Mouse (Mus musculus): ENCODE data around the gene Hba-x. TPM values are rescaled to one million over a fixed set of nuclear protein-coding genes. Genes with fewer than 3 reads are reported as not detected.

Hba-x gene
- polyA plus RNA-seq, 1 experiment from 2014 or later: 47.4 TPM

GRCm38 (mm10) chr11:32316009-32316408, 39.8 kb downstream of the Hba-x start:
- H3K4me1 ChIP-seq (ENCODE audit: control insufficient read depth, low read depth, low read length): peaks cover 3% of the 10 kb centered on the region
- H3K9me3 ChIP-seq (replicated peaks; ENCODE audit: control insufficient read depth, low read length): no peaks in the 10 kb centered on the region
- H3K27me3 ChIP-seq (ENCODE audit: control insufficient read depth, insufficient read depth, low read depth, low read length): no peaks in the 10 kb centered on the region; the same call in 1 of the 2 replicates
- H3K4me2 ChIP-seq (ENCODE audit: low read depth, low read length): no peak overlapping the region
- no peaks in the 10 kb centered on the region for H3K36me3 ChIP-seq (ENCODE audit: control insufficient read depth, insufficient read depth)
- no peak overlapping the region for H3K27ac ChIP-seq (ENCODE audit: low read length)
- WGBS (ENCODE audit: insufficient replicate concordance): 58% methylated on average over 3 of the region's 3 CpGs
- H3K9ac ChIP-seq (ENCODE audit: low read depth, low read length): no peak overlapping the region
- no peak overlapping the region for H3K4me3 ChIP-seq (ENCODE audit: low read depth, low read length)
- no peak for ATAC-seq (ENCODE audit: low read depth)

GRCm38 (mm10) chr11:32320507-32321195, 44.5 kb downstream of the Hba-x start:
- ATAC-seq (ENCODE audit: low read depth): no peak
- 58% methylated on average over 11 of the region's 11 CpGs for WGBS (ENCODE audit: insufficient replicate concordance)
- Histone ChIP-seq H3K4me3 (ENCODE audit: low read depth, low read length) (no peak overlapping the region), H3K27me3 (ENCODE audit: control insufficient read depth, insufficient read depth, low read depth, low read length) (peaks cover 8% of the 10 kb centered on the region), H3K4me1 (ENCODE audit: control insufficient read depth, low read depth, low read length) (peaks cover 7% of the 10 kb centered on the region), H3K9ac (ENCODE audit: low read depth, low read length) (0 out of 2 replicates have a peak overlapping the region, but pooled peaks have one; percentile 24), H3K9me3 (replicated peaks; ENCODE audit: control insufficient read depth, low read length) (no peaks in the 10 kb centered on the region), H3K36me3 (ENCODE audit: control insufficient read depth, insufficient read depth) (no peaks in the 10 kb centered on the region), H3K27ac (ENCODE audit: low read length) (no peak overlapping the region), H3K4me2 (ENCODE audit: low read depth, low read length) (no peak overlapping the region)

GRCm38 (mm10) chr11:32321196-32321565, 45.0 kb downstream of the Hba-x start:
- H3K36me3 ChIP-seq (ENCODE audit: control insufficient read depth, insufficient read depth): no peaks in the 10 kb centered on the region
- 23% methylated on average over 8 of the region's 8 CpGs for WGBS (ENCODE audit: insufficient replicate concordance)
- H3K9me3 ChIP-seq (replicated peaks; ENCODE audit: control insufficient read depth, low read length): no peaks in the 10 kb centered on the region
- peak; percentile 70 for ATAC-seq (ENCODE audit: low read depth)
- peaks cover 8% of the 10 kb centered on the region for H3K27me3 ChIP-seq (ENCODE audit: control insufficient read depth, insufficient read depth, low read depth, low read length)
- H3K4me1 ChIP-seq (ENCODE audit: control insufficient read depth, low read depth, low read length): peaks cover 7% of the 10 kb centered on the region
- H3K9ac ChIP-seq (ENCODE audit: low read depth, low read length): peak overlapping the region; percentile 24; the same call in 1 of the 2 replicates
- H3K27ac ChIP-seq (ENCODE audit: low read length): no peak overlapping the region
- no peak overlapping the region for H3K4me2 ChIP-seq (ENCODE audit: low read depth, low read length)
- no peak overlapping the region for H3K4me3 ChIP-seq (ENCODE audit: low read depth, low read length)

- peak overlapping the region; percentile 35; the same call in 1 of the 2 replicates for H3K9ac ChIP-seq (ENCODE audit: low read depth, low read length)
Measured at GRCm38 (mm10) chr11:32324609-32325008, 48.4 kb downstream of the Hba-x start.

More at GRCm38 (mm10) chr11:32324609-32325008, 48.4 kb downstream of the Hba-x start:
- Histone ChIP-seq H3K4me2 (ENCODE audit: low read depth, low read length) (peak overlapping the region; percentile 42), H3K36me3 (ENCODE audit: control insufficient read depth, insufficient read depth) (no peaks in the 10 kb centered on the region), H3K9me3 (replicated peaks; ENCODE audit: control insufficient read depth, low read length) (no peaks in the 10 kb centered on the region), H3K4me1 (ENCODE audit: control insufficient read depth, low read depth, low read length) (peaks cover 7% of the 10 kb centered on the region), H3K27ac (ENCODE audit: low read length) (no peak overlapping the region), H3K4me3 (ENCODE audit: low read depth, low read length) (peak overlapping the region; percentile 22), H3K27me3 (ENCODE audit: control insufficient read depth, insufficient read depth, low read depth, low read length) (peaks cover 8% of the 10 kb centered on the region)
- WGBS (ENCODE audit: insufficient replicate concordance): 10% methylated on average over 15 of the region's 15 CpGs
- peak; percentile 77 for ATAC-seq (ENCODE audit: low read depth)

Other genes starting within 250 kb of the Hba-x start
- gene Il9r, start 76.1 kb upstream of the Hba-x start, polyA plus RNA-seq (2015; fragmentation: Nextera tagmentation; extraction: Ambion mirVana): not detected in 2 replicates
- 58.1 and 63.4 TPM in 2 replicates for gene Snrnp25, start 71.0 kb upstream of the Hba-x start, polyA plus RNA-seq (2015; fragmentation: Nextera tagmentation; extraction: Ambion mirVana)
- 5.8 and 6.5 TPM in 2 replicates for gene Rhbdf1, start 54.1 kb upstream of the Hba-x start, polyA plus RNA-seq (2015; fragmentation: Nextera tagmentation; extraction: Ambion mirVana)
- gene Mpg, start 49.9 kb upstream of the Hba-x start, polyA plus RNA-seq (2015; fragmentation: Nextera tagmentation; extraction: Ambion mirVana): 18.5 and 19.6 TPM in 2 replicates
- 30.8 and 31.5 TPM in 2 replicates for gene Nprl3, start 8.7 kb upstream of the Hba-x start, polyA plus RNA-seq (2015; fragmentation: Nextera tagmentation; extraction: Ambion mirVana)
- gene Hba-a1, start 7.1 kb downstream of the Hba-x start, polyA plus RNA-seq (2015; fragmentation: Nextera tagmentation; extraction: Ambion mirVana): 72,809 and 72,929 TPM in 2 replicates
- 158 and 159 TPM in 2 replicates for gene Hbq1b, start 10.6 kb downstream of the Hba-x start, polyA plus RNA-seq (2015; fragmentation: Nextera tagmentation; extraction: Ambion mirVana)
- gene Hba-a2, start 20.1 kb downstream of the Hba-x start, polyA plus RNA-seq (2015; fragmentation: Nextera tagmentation; extraction: Ambion mirVana): 165,200 and 165,281 TPM in 2 replicates
- gene Hbq1a, start 23.7 kb downstream of the Hba-x start, polyA plus RNA-seq (2015; fragmentation: Nextera tagmentation; extraction: Ambion mirVana): 6.4 and 7.3 TPM in 2 replicates
- 0.82 and 1.3 TPM in 2 replicates for gene Sh3pxd2b, start 71.4 kb downstream of the Hba-x start, polyA plus RNA-seq (2015; fragmentation: Nextera tagmentation; extraction: Ambion mirVana)
- 3.8 and 4.5 TPM in 2 replicates for gene Ubtd2, start 179.0 kb downstream of the Hba-x start, polyA plus RNA-seq (2015; fragmentation: Nextera tagmentation; extraction: Ambion mirVana)